Mouse (Mus musculus) intestine, embryonic 14.5 days (tissue): Measurements from ENCODE around the gene Cdpf1. TPM values are rescaled to one million over a fixed set of nuclear protein-coding genes. Genes with fewer than 3 reads are reported as not detected.
A peak's percentile ranks its signal among the peaks of the same experiment; 100 is the strongest.

Experiments used
- ATAC-seq: fragments of 200-750 bp; cut with Nextera tagmentation; replicated peaks from 2 replicates; pipeline ENCODE4 v1.8.0; 2017; ENCODE audit warnings: low read depth, moderate number of reproducible peaks, moderate TSS enrichment, moderate library complexity; ENCODE audit not compliant: low FRiP score, low TSS enrichment
- DNase-seq: peaks from one replicate; pipeline ENCODE4 v3.0.0-alpha.2; 2018; ENCODE audit warnings: low spot score
- H3K27ac ChIP-seq: fragments of 300-500 bp; sonication (generic); 2 replicates; pipeline ENCODE4 v1.5.1; 2014; ENCODE audit warnings: low read depth, mild to moderate bottlenecking, control low read depth
- H3K27me3 ChIP-seq: fragments of 300-500 bp; sonication (generic); replicated peaks from 2 replicates; pipeline ENCODE4 v1.6.1; 2014; ENCODE audit warnings: low read length, control low read depth; ENCODE audit not compliant: control insufficient read depth, insufficient read depth
- H3K36me3 ChIP-seq: fragments of 300-500 bp; sonication (generic); 2 replicates; pipeline ENCODE4 v1.6.1; 2014; ENCODE audit warnings: low read length, control low read depth; ENCODE audit not compliant: control insufficient read depth, insufficient read depth
- H3K4me1 ChIP-seq: fragments of 300-500 bp; sonication (generic); replicated peaks from 2 replicates; pipeline ENCODE4 v1.6.1; 2014; ENCODE audit warnings: low read length, control low read depth, mixed read lengths; ENCODE audit not compliant: control insufficient read depth, insufficient read depth
- H3K4me2 ChIP-seq: fragments of 300-500 bp; sonication (generic); 2 replicates; pipeline ENCODE4 v1.6.1; 2014; ENCODE audit warnings: low read length
- H3K4me3 ChIP-seq: fragments of 300-500 bp; sonication (generic); 2 replicates; pipeline ENCODE4 v1.5.1; 2014; ENCODE audit warnings: low read depth, low read length, control low read depth, mixed read lengths
- H3K9ac ChIP-seq: fragments of 300-500 bp; sonication (generic); 2 replicates; pipeline ENCODE4 v1.6.1; 2014; ENCODE audit warnings: mild to moderate bottlenecking, low read length
- H3K9me3 ChIP-seq: fragments of 300-500 bp; sonication (generic); 2 replicates; pipeline ENCODE4 v1.6.1; 2016; ENCODE audit warnings: low read length, control low read depth; ENCODE audit not compliant: control insufficient read depth
- WGBS: fragments of 180-500 bp; shearing (Covaris S2); extraction: QIAGEN DNeasy Blood & Tissue Kit; methylation state at CpG from one replicate; pipeline ENCODE4 v1.1.7; 2014; 5-methylcytosine and 5-hydroxymethylcytosine counted together
- polyA plus RNA-seq: library from polyadenylated mRNA; unstranded; fragments of >200 nt; fragmentation: Nextera tagmentation; extraction: Ambion mirVana; gene quantifications from 2 replicates; pipeline ENCODE4 v1.2.1, GENCODE M21; 2014

Gene Cdpf1
- polyA plus RNA-seq, 1 experiment from 2014 or later, result 38.5 TPM

DNA sequence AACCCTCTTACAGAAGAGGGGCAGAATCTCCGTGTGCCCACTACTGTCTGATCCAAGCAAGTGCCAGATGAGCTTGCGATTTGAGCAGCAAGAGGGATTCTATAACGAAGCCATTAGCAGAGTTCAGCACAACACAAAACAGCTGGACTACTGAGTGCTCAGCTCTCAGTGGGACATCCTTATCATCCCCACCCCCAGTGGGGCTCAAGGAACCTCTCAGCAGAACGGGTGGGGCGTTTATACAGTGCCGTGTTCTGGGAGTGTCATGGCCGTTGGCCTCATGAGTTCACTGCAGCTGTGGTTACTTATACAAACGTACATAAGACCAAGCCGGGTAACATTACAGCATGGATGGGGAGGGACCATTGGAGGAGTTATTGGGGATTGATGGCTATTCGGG is 1.9 kb upstream of the Cdpf1 start:
- no peak for ATAC-seq
- Histone ChIP-seq H3K4me1 (peaks cover 8% of the 10 kb centered on the region), H3K27ac (no peak overlapping the region), H3K27me3 (no peaks in the 10 kb centered on the region), H3K36me3 (no peaks in the 10 kb centered on the region), H3K9ac (no peak overlapping the region), H3K9me3 (peaks cover 3% of the 10 kb centered on the region; the same call in 1 of the 2 replicates), H3K4me2 (no peak overlapping the region), H3K4me3 (no peak overlapping the region)
- WGBS, result 63% methylated on average over 10 of the region's 10 CpGs
- no peak for DNase-seq

GRCm38 (mm10) chr15:85810806-85811521 is 533 bp downstream of the Cdpf1 start:
- DNase-seq, result no peak

GRCm38 (mm10) chr15:85810462-85810805 is 1.1 kb downstream of the Cdpf1 start:
- ATAC-seq (no peak), DNase-seq (no peak)
- Histone ChIP-seq H3K4me3 (peak overlapping the region; percentile 64), H3K36me3 (no peaks in the 10 kb centered on the region), H3K4me2 (peak overlapping the region; percentile 87), H3K4me1 (peaks cover 8% of the 10 kb centered on the region), H3K27ac (no peak overlapping the region), H3K9ac (peak overlapping the region; percentile 74), H3K9me3 (no peaks in the 10 kb centered on the region), H3K27me3 (no peaks in the 10 kb centered on the region)
- 77% methylated on average over 5 of the region's 5 CpGs for WGBS

More at GRCm38 (mm10) chr15:85810806-85811521, 533 bp downstream of the Cdpf1 start:
- Histone ChIP-seq H3K36me3 (no peaks in the 10 kb centered on the region), H3K27ac (peak overlapping the region; percentile 60; the same call in 1 of the 2 replicates), H3K27me3 (no peaks in the 10 kb centered on the region), H3K4me3 (peak overlapping the region; percentile 64), H3K4me2 (peak overlapping the region; percentile 87), H3K9me3 (no peaks in the 10 kb centered on the region), H3K4me1 (peaks cover 8% of the 10 kb centered on the region), H3K9ac (peak overlapping the region; percentile 74)
- 2% methylated on average over 36 of the region's 36 CpGs for WGBS
- ATAC-seq, result peak; percentile 84

DNA sequence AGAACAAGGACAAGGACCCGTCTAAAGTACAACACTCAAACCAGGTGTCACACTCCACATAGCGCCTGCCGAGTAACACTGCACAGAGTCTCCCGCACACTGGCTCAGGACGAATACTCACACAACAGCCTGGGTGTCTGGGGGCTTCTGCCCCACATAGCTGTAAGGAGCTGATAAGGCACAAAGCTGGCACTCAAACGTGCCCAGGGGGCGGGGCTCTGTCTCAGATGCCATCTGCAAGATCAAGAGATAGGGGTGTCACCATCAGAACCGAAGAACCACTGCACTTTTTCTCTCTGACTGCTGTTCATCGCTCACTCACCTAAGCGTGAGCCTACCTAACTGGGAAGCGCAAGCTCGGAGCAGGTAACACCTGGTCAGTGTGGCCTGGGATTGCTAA is 2.4 kb downstream of the Cdpf1 start:
- 87% methylated on average over 12 of the region's 12 CpGs for WGBS
- no peaks in the 10 kb centered on the region for H3K9me3 ChIP-seq
- H3K4me2 ChIP-seq, result no peak overlapping the region
- peaks cover 8% of the 10 kb centered on the region for H3K4me1 ChIP-seq
- DNase-seq (no peak), ATAC-seq (no peak)
- H3K4me3 ChIP-seq, result no peak overlapping the region
- no peaks in the 10 kb centered on the region for H3K27me3 ChIP-seq
- no peak overlapping the region for H3K9ac ChIP-seq
- H3K36me3 ChIP-seq, result no peaks in the 10 kb centered on the region
- H3K27ac ChIP-seq, result no peak overlapping the region

DNA sequence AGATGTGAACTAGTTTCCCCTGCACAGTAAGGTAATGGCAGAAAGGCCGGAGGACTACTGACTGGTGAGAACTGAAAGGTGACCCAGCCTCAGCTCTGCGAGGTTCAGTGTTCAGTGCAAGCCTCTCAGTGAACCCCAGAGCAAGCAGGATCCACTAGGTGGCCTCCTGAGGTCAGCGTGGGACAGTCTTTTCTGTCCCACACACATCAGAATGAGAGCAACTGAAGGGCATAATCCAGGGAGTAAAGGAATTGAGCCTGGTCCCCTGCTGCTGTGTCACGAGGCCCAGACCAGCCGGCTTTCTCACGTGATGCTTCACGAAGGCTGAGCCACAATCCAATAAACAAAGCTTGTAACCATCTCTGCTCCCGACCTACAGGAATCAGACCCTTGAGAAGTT is 3.1 kb downstream of the Cdpf1 start:
- H3K36me3 ChIP-seq, result no peaks in the 10 kb centered on the region
- ATAC-seq, result no peak
- H3K27ac ChIP-seq, result no peak overlapping the region
- H3K9me3 ChIP-seq, result no peaks in the 10 kb centered on the region
- peaks cover 8% of the 10 kb centered on the region for H3K4me1 ChIP-seq
- no peak overlapping the region for H3K4me3 ChIP-seq
- H3K9ac ChIP-seq, result no peak overlapping the region
- H3K27me3 ChIP-seq, result no peaks in the 10 kb centered on the region
- 53% methylated on average over 8 of the region's 8 CpGs for WGBS
- no peak for DNase-seq
- H3K4me2 ChIP-seq, result no peak overlapping the region

DNA sequence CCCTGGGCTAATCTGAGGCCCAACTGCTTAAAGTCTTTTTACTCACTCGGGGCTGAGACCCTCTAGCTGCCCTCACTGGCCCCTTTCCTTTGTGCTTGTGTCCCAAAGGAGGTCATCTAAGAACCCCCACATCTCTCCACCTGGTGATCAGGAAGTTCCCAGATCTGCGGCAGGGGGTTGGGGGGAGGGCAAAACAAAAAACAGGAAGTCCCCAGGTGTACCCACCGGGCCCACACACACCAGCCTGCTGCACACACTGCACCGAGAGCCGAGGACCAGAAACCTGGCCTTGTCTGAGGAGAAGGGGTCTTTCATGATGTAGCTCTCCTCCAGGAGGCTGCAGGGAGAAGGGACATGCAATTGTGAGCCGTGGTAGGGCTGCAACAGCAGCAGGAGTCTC is 3.5 kb downstream of the Cdpf1 start:
- H3K36me3 ChIP-seq, result no peaks in the 10 kb centered on the region
- DNase-seq (no peak), ATAC-seq (no peak)
- no peak overlapping the region for H3K27ac ChIP-seq
- H3K4me2 ChIP-seq, result no peak overlapping the region
- H3K4me3 ChIP-seq, result no peak overlapping the region
- no peaks in the 10 kb centered on the region for H3K27me3 ChIP-seq
- peaks cover 8% of the 10 kb centered on the region for H3K4me1 ChIP-seq
- 80% methylated on average over 6 of the region's 6 CpGs for WGBS
- H3K9me3 ChIP-seq, result no peaks in the 10 kb centered on the region
- no peak overlapping the region for H3K9ac ChIP-seq

- DNase-seq, result no peak
- Histone ChIP-seq H3K4me2 (no peak overlapping the region), H3K4me3 (no peak overlapping the region), H3K27ac (no peak overlapping the region), H3K9ac (no peak overlapping the region), H3K4me1 (peaks cover 8% of the 10 kb centered on the region), H3K9me3 (no peaks in the 10 kb centered on the region), H3K27me3 (no peaks in the 10 kb centered on the region), H3K36me3 (no peaks in the 10 kb centered on the region)
- 83% methylated on average over 4 of the region's 4 CpGs for WGBS
- no peak for ATAC-seq
Measured at GRCm38 (mm10) chr15:85807404-85807803, 4.1 kb downstream of the Cdpf1 start.

- Histone ChIP-seq H3K9ac (no peak overlapping the region), H3K27ac (no peak overlapping the region), H3K36me3 (no peaks in the 10 kb centered on the region), H3K4me3 (no peak overlapping the region), H3K4me2 (no peak overlapping the region), H3K4me1 (peaks cover 8% of the 10 kb centered on the region), H3K27me3 (no peaks in the 10 kb centered on the region), H3K9me3 (no peaks in the 10 kb centered on the region)
- WGBS, result 71% methylated on average over 4 of the region's 4 CpGs
- no peak for ATAC-seq
- no peak for DNase-seq
Measured at GRCm38 (mm10) chr15:85806886-85807285, 4.6 kb downstream of the Cdpf1 start.

GRCm38 (mm10) chr15:85802931-85803330 is 8.6 kb downstream of the Cdpf1 start:
- Histone ChIP-seq H3K9ac (no peak overlapping the region), H3K9me3 (no peaks in the 10 kb centered on the region), H3K4me2 (no peak overlapping the region), H3K4me1 (no peaks in the 10 kb centered on the region), H3K27me3 (no peaks in the 10 kb centered on the region), H3K36me3 (no peaks in the 10 kb centered on the region), H3K4me3 (no peak overlapping the region), H3K27ac (no peak overlapping the region)
- DNase-seq, result no peak
- no peak for ATAC-seq
- WGBS, result 81% methylated on average over 2 of the region's 2 CpGs
